Mouse (Mus musculus) R1 (cell line): ENCODE data around the gene Gjc2.

Experiments
- DNase-seq: peaks from one replicate; pipeline ENCODE4 v3.0.0-alpha.2; 2018; ENCODE audit warnings: low read depth, low spot score

Gene Gjc2

DNA sequence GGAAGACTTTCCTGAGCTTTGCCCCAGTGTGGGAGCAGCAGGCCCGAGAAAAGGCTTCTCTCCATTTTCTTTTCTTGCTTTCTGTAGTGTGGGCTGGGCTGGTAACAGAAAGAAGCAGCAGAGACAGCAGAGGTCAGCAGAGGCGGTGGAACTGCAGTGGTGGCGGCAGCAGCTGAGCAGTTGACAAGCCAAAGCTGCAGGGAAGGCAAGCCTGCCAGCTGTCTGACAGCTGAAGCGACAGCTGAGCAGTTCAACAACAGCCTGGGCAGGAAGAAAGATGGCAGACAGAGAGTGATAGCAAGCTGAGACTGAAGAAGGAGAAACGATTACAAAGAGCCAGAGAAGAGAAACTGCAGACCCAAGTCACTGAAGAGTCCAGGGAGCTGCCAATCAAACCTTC lies 21.6 kb downstream of the Gjc2 start:
- no peak for DNase-seq

DNA sequence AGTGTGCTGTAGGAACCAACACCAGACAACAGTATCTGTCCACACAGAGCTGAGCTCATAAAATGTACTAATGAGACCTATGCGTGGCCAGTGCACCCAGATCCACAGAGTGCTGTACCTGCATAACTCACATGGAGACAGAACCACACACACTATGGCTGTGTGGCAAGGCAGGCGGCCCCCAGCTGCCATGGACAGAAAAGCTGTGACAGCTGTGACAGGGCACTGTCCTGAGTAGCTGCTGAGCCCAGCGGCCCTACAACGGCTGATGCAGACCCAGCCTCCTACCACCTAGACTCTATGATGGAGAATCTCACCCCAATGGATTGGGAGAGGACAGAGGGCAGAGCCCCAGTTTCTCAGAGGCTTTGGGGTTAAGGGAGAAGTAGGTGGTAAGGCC lies 23.5 kb downstream of the Gjc2 start:
- DNase-seq, result no peak

DNA sequence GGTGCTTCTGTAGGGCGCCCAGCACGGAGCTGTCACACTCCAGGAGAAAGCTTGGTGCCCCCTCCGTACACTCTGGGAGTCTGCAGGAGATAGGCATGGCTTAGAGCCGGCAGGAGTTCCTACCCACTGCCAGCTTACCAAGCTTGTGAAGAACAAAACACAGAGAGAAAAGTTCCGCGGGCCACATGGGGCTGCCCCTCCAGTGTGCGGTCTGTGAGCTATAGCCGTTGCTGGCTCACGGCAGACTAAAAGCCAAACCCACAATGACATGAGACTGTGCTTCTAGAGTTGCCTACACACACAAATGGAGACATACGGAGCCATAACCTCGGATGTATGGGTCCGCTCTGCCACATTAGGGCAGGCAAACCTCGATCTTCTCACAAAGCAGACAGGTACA lies 23.9 kb downstream of the Gjc2 start:
- DNase-seq, result no peak

DNA sequence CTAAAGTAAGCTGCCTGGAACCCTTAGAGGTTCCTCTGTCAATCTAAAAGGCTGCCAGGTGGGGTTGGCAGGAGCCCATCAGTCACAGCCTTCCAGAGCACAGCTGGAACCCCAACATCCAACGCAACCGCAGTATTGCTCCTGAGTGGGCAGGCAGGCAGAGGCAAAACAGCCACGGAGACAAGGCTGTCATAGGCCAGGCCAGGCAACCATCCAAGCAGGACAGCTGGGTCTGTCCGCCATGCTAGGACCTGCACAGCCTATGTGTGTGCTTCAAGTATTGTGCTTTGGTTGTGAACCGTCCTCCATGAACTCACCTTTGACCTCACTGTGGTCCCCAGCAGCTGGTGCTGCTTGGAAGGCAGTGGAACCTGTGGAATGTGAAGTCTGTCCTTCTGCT lies 27.1 kb downstream of the Gjc2 start:
- no peak for DNase-seq

DNA sequence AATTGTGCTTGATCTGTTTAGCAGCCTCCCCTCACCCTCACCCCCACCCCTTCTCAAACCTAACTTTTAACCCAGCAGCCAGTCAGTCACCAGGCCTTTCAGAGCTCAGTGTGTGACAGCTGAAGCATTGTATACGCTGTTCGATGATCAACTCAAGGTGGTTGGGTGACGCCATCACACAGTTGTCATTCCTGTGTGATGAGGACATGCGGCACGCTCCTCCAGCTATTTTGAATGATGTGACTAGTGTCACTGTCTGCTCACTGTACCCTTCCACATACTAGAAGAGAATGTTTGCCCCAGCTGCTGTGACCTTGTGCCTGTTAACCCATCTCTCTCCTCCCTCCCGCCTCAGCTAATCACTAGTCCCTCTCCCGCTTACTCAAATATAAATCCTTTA lies 28.8 kb downstream of the Gjc2 start:
- no peak for DNase-seq

DNA sequence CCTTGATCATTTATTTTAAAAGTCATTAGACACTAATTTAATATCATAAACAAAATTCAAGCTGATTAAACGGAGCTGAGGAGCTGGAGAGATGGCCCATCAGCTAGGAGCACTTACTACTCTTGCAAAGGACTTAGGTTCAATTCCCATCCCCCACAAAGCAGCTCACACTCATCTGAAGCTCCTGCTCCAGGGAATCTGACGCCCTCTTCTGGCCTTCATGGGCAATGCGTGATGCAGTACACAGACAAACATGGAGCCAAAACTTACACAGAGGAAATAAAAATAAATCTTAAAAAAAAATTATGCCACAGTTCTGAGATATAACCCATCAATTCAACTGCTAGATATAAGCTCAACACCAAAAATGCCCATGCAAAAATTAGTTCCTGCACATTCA lies 31.3 kb downstream of the Gjc2 start:
- DNase-seq, result peak; percentile 64

DNA sequence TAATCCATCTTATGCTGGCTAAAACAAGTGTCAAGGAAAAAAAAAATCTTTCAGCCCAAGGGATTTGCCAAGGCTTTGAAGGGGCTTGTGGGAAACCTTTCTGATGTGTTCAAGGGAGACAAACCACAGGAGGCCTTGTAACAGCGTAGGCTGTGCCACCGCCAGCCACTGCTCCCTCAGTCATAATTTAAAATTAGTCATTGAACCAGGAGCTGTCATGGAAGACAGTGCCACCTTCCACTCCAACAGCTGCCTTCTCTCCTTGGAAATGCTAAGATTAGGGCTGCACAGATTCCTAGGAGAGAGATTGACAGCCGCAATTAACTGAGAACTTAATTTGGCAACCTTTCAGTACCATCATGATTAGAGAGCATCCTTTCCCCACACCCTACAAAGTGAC lies 33.7 kb downstream of the Gjc2 start:
- no peak for DNase-seq

DNA sequence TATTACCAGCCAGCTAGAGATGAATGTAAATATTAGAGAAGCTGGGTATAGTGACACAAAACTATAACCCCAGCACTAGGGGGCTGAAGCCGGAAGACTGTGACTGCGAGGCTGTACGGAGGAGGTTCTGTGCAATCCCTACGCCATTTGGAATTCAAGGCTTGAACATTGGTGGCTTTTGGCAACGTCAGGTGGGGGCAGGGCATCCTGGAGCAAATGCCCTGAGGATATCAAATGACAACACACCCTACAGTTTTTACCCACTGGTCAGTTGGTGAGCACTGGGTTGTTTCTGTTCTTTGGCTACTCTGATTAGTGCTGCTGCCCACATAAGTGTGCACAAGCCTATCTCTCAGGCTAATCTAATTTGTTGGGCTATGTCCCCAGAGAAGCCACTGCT lies 40.1 kb downstream of the Gjc2 start:
- no peak for DNase-seq

DNA sequence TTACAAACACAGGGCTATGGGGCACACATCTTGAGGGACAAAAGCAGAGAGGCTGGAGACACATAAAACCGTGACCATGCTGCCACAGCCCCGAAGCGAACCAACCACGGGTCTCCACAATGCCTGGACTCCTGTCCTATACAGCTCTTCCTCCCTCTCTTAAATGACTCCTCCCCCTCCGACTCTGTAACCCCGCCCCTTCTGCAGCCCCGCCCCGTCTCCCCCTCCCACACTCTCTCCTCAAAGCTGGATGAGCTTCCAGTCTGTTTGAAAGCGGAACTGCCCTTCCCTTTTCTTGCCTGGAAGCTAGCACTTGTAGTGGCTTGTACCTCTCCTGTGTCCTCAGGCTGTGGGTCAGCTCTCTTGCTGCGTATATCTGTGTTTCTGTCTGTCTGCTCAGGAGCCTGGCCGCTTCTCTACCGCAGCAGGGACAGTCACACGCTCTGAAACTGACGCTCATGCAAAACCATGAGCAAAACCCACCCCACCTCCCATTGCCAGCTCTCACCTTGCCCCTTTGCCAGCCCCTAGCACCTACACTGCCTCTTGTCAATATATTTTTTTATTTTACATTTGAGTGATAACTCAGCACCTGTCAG lies 41.1 kb downstream of the Gjc2 start:
- DNase-seq, result peak; percentile 65

DNA sequence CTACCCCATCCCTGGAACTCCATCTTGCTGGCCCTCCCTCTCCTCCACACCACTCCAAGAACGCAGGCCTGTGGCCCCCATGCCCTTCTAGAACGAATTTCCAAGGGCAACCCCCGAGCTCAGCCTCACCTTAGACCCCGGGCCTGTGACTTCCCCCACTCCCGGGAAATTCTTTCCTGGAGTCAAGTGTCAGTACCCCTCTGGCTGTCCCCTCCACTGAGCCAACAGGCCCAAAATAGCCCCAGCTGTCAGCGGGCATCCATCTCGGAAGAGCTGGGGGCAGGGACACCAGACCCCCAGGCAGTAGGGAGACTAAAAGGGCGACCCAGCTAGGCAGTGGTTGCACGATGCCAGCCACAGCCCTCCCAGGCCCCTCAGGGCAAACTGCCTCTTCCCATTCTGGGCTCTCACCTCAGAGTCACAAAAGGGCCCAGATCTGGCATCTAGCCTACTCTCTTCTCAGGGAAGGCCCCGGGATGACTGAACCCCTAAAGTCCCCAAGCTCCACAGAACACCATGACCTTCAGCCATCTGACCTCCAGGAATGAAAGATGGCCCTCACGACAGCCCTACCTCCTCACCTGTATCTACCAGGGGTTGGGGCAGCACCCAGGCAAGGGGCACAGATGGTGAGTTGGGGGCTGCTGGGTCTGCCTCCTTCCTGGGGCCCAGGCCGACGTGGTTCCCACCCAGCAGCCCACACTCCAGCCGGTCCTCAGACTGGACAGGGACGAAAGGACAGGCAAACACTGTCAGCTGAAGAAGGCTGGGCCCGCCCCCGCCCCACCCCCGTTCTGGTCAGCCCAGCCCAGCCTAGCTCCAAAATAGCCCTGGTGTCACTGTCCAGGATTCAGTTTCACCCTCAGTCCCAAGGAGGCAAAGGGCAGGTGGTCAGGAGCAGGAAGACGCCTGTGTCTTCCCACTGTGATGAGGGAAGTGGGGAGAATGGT lies 44.2 kb downstream of the Gjc2 start:
- no peak for DNase-seq

DNA sequence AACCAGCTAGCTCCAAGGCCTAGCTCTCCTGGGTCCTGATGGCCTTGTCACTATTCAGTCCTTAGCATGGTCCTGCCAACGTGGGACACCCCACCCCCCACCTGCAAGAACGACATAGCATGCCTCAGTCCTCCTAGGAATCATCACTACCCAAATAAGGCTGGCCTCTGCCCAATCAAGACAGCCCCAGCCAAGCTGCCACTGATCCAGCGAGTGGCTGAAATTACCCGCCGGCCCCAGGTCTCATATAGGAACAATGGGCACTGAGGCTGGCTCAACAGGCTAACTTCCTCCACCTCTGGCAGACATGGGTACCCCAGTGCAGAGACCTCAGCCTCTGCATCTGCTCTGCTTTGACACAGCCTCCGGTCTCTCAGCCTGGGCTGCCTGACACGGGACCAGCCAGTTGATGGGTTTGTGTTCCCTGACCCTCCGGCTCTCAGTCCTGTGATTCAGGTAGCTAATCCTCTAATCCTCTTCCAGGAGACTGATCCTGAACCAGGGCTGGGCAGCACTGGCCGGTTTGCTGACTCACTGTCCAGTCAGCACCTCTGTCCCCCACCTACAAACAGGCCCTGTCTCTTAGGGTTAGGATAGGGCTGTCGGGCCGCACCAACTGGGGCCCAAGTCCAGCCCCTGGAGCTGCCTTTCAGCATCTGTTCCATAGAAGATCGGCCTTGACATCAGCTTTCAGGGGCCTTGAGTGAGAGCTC lies 45.9 kb downstream of the Gjc2 start:
- DNase-seq, result no peak

DNA sequence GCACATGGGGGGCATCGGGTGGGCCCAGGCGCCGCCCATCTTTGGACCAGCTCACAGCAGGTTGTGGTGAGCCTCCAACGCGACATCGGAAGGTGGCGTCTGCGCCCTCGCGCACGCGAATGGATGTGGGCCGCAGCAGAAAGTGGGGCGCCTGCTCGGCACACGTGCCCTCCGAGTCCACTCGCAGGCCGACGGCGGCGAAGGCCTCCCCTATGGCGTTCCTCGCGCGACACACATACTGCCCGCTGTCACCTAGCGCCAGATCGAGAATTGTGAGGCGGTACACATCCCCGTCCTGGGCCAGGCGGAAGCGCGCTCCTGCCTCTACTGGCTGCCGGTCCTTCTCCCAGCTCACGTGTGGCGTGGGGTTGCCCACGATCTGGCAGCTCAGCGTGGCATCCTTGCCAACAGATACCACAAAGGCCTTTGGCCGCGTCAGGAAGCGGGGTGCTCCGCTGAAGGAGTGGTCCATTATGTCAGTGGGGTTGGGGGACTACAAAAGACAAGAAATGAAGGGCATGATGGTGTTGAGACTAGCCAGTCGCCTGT lies 47.0 kb downstream of the Gjc2 start, which contains the start of gene Obscn:
Gene Obscn, minus strand, starts transcription at position 499 of the 549 bp plus-strand sequence.
- peak; percentile 30 for DNase-seq

DNA sequence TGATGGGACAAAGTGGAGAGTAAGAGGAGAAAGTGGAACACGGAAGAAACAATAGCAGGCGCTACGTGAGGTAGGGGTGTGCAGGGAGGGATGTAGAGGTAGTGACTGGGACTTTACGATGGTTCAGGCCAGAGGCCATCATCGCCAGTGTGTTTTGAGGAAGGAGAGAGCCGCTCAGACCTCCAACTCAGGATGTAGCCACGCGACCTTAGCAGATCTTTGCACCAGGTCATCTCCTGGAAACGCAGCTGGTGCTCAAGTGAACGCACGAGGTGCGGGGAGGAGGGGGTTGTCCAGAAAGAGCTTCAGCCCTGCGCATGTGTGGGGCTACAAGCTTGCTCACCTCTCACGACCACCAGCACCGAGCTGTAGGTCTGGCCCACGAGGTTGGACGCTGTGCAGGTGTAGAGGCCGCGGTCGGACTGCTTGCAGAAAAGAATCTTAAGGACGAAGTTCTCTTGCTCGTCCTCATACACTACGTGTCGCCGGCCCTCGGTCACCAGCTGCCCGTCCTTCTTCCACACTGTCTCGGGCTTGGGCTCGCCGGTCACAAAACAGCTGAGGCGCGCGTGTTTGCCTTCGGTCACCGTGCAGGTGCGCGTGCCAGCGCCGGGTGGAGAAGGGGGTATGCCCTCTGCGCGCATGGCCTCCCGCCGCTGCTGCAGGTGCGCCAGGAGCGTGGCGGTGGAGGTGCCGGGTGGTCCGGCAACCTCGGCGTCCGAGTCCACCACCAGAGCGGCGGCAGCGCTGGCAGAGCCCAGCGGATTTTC lies 47.8 kb downstream of the Gjc2 start:
- peak; percentile 38 for DNase-seq

DNA sequence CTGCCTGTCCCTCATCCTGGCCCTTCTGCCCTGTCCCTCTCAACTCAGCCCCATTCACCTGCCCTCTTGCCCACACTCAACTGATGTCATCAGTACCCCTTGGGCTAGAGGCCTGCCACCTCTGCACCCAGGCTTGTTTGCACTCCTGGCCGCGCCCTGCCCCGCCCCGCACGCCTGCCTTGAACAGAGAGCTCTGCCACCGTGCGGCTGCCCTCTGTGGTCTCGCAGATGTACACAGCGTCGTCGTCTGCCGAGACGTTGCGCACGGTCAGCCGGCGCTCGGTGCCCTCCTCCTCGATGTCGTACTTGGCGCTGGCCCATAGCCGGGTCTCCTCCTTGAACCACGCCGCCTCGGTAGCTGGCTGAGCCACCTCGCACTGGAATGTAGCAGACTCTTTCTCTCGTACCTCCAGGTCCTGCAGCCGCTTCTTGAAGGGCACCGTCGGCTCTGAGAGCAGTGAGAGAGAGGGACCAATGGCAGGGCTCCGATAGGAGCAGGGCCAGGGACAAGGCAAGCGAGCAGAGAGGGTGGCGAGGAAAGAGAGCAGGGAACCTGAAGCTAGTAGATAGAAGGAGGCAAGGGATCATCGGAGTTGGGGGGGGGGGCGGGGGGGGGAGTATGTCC lies 48.5 kb downstream of the Gjc2 start:
- DNase-seq, result peak; percentile 33

DNA sequence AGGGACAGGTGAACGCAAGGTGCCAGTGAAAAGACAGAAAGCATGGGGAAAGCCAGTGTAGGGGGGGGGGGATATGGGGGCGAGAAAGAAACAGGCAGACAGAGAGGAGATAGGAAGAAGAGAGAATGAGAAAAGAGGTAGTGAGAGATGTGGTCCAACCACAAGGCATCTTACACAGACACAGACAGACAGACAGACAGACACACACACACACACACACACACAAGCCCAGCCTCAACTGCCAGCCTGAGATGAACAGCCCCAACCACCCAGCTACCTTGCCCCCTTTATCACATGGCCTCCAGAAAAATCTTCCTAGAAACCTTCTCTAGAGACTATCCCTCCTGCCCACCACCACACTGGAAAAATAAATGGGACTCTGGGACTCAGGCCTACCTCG lies 50.9 kb downstream of the Gjc2 start:
- DNase-seq, result no peak

DNA sequence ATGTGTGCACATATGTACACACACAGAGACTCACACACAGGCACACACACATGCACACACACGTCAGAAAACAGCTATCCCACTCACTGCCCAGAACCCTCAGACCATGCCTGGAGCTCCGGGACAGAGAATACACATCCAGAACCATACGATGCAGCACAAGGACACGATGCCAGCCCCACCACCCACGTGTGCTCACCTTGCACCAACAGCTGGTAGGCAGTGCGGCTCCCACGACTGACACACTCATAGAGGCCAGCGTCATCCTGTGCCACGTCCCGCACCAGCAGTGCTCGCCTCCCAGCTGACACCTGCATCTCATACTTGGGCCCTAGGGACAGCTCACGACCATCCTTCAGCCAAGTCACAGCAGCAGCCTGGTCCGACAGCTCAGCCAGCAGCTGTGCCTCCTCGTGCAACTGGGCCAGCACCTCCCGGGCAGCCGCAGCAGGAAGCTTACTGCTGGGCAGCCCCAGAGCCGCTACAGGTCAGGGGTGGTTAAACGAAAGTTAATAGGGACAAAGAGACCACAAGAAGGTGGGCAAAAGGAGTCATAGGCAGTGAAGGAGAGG lies 51.6 kb downstream of the Gjc2 start:
- DNase-seq, result no peak

DNA sequence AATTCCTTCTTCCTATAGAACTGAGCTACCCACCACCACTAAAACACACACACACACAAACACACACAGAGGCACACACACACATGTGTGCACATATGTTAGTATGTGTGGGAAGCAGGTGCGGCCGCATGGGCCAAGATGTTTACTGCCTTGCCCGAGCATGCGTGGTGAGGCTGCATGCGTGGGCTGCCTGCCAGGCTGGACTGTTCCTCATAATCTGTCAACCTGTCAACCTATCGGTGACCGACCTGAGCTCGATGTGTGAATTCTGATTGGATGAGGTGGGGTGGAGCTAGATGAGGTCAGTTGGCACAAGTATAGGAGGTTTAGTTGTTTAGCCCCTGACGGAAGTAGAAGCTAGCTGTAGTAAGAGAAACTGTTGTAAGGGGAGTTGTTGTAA lies 52.2 kb downstream of the Gjc2 start:
- peak; percentile 33 for DNase-seq
